Mouse (Mus musculus) right cerebral cortex, postnatal 14 days (tissue): ENCODE data around the gene BC030499.
"Not testable (repeated sequence)": the region's sequence is repeated elsewhere in the genome, so short reads cannot be mapped to it uniquely, and the experiment has no call there.

ENCODE experiments used
- DNase-seq: peaks from one replicate; pipeline ENCODE4 v3.0.0; 2022

The BC030499 gene

GRCm38 (mm10) chr11:78290654-78291053 lies at the start of gene BC030499:
Gene BC030499 (plus strand): TSS chr11:78290841.
- DNase-seq, result no peak

- DNase-seq, result no peak
Measured at GRCm38 (mm10) chr11:78245261-78245626, 45.4 kb upstream of the BC030499 start.

GRCm38 (mm10) chr11:78245627-78246317 lies 44.9 kb upstream of the BC030499 start, which contains the start of the genes Sdf2 and Supt6:
Gene Sdf2 (plus strand): TSS chr11:78245746.
Gene Supt6 (minus strand): TSS chr11:78245987.
- DNase-seq, result peak; percentile 83

- no peak for DNase-seq
Measured at GRCm38 (mm10) chr11:78246318-78247011, 44.2 kb upstream of the BC030499 start.

GRCm38 (mm10) chr11:78247012-78247348 lies 43.7 kb upstream of the BC030499 start:
- DNase-seq, result no peak

GRCm38 (mm10) chr11:78247727-78248140 lies 42.9 kb upstream of the BC030499 start:
- no peak for DNase-seq

GRCm38 (mm10) chr11:78256618-78257017 lies 34.0 kb upstream of the BC030499 start:
- DNase-seq, result no peak

- no peak for DNase-seq
Measured at GRCm38 (mm10) chr11:78260489-78261258, 30.0 kb upstream of the BC030499 start.

- peak; percentile 93 for DNase-seq
Measured at GRCm38 (mm10) chr11:78261380-78262352, 29.0 kb upstream of the BC030499 start, which contains the start of gene 2610507B11Rik. Gene 2610507B11Rik (plus strand): TSS chr11:78261752.

- peak; percentile 54 for DNase-seq
Measured at GRCm38 (mm10) chr11:78262550-78262949, 28.1 kb upstream of the BC030499 start.

GRCm38 (mm10) chr11:78265571-78265970 lies 25.1 kb upstream of the BC030499 start:
- no peak for DNase-seq

GRCm38 (mm10) chr11:78271986-78272385 lies 18.7 kb upstream of the BC030499 start:
- peak; percentile 54 for DNase-seq

- no peak for DNase-seq
Measured at GRCm38 (mm10) chr11:78275596-78275995, 15.0 kb upstream of the BC030499 start.

GRCm38 (mm10) chr11:78276169-78276568 lies 14.5 kb upstream of the BC030499 start:
- not testable (repeated sequence) for DNase-seq

GRCm38 (mm10) chr11:78278853-78279252 lies 11.8 kb upstream of the BC030499 start:
- DNase-seq, result no peak

- DNase-seq, result no peak
Measured at GRCm38 (mm10) chr11:78279586-78279985, 11.1 kb upstream of the BC030499 start.

- DNase-seq, result no peak
Measured at GRCm38 (mm10) chr11:78289146-78289763, 1.4 kb upstream of the BC030499 start.

- no peak for DNase-seq
Measured at GRCm38 (mm10) chr11:78294585-78294984, 3.9 kb downstream of the BC030499 start.

- no peak for DNase-seq
Measured at GRCm38 (mm10) chr11:78300917-78301316, 10.3 kb downstream of the BC030499 start.

GRCm38 (mm10) chr11:78301357-78302084 lies 10.9 kb downstream of the BC030499 start, which contains the start of gene Spag5:
Gene Spag5 (plus strand): TSS chr11:78301529.
- DNase-seq, result peak; percentile 86

- no peak for DNase-seq
Measured at GRCm38 (mm10) chr11:78305272-78305671, 14.6 kb downstream of the BC030499 start.
